Mouse (Mus musculus) stomach, embryonic 16.5 days (tissue): Measurements from ENCODE around the gene Gcm2. TPM values are rescaled to one million over a fixed set of nuclear protein-coding genes. Genes with fewer than 3 reads are reported as not detected.

ENCODE experiments used
- ATAC-seq: fragments of 200-750 bp; cut with Nextera tagmentation; 2 replicates; pipeline ENCODE4 v1.8.0; 2017; ENCODE audit warnings: moderate number of reproducible peaks, moderate TSS enrichment; ENCODE audit not compliant: insufficient read depth, low FRiP score
- H3K27ac ChIP-seq: fragments of 300-500 bp; sonication (generic); 2 replicates; pipeline ENCODE4 v1.5.1; 2014; ENCODE audit warnings: low read length
- H3K27me3 ChIP-seq: fragments of 300-500 bp; sonication (generic); 2 replicates; pipeline ENCODE4 v1.6.1; 2014; ENCODE audit warnings: low read length, control low read depth, mixed read lengths; ENCODE audit not compliant: control insufficient read depth, insufficient read depth
- H3K36me3 ChIP-seq: fragments of 300-500 bp; sonication (generic); 2 replicates; pipeline ENCODE4 v1.6.1; 2014; ENCODE audit warnings: low read length; ENCODE audit not compliant: control insufficient read depth, insufficient read depth
- H3K4me1 ChIP-seq: fragments of 300-500 bp; sonication (generic); 2 replicates; pipeline ENCODE4 v1.6.1; 2014; ENCODE audit warnings: low read length, control low read depth, mixed read lengths; ENCODE audit not compliant: control insufficient read depth, insufficient read depth
- H3K4me2 ChIP-seq: fragments of 300-500 bp; sonication (generic); 2 replicates; pipeline ENCODE4 v1.6.1; 2014; ENCODE audit warnings: low read depth, low read length, mixed read lengths
- H3K4me3 ChIP-seq: fragments of 300-500 bp; sonication (generic); replicated peaks from 2 replicates; pipeline ENCODE4 v1.5.1; 2014; ENCODE audit warnings: mild to moderate bottlenecking, low read length
- H3K9ac ChIP-seq: fragments of 300-500 bp; sonication (generic); 2 replicates; pipeline ENCODE4 v1.6.1; 2014; ENCODE audit warnings: low read length
- H3K9me3 ChIP-seq: fragments of 300-500 bp; sonication (generic); replicated peaks from 2 replicates; pipeline ENCODE4 v1.6.1; 2016; ENCODE audit warnings: low read length, control low read depth; ENCODE audit not compliant: control insufficient read depth
- WGBS: fragments of 180-500 bp; shearing (Covaris S2); extraction: QIAGEN DNeasy Blood & Tissue Kit; methylation state at CpG from one replicate; pipeline ENCODE4 v1.1.7; 2014; 5-methylcytosine and 5-hydroxymethylcytosine counted together
- polyA plus RNA-seq: library from polyadenylated mRNA; unstranded; fragments of >200 nt; fragmentation: Nextera tagmentation; extraction: Ambion mirVana; gene quantifications from 2 replicates; pipeline ENCODE4 v1.2.1, GENCODE M21; 2015

The Gcm2 gene
- polyA plus RNA-seq, 1 experiment from 2014 or later, result not detected

- Histone ChIP-seq H3K9ac (no peak overlapping the region), H3K4me3 (no peak overlapping the region), H3K9me3 (no peaks in the 10 kb centered on the region), H3K27ac (no peak overlapping the region), H3K36me3 (no peaks in the 10 kb centered on the region), H3K4me1 (no peaks in the 10 kb centered on the region), H3K27me3 (no peaks in the 10 kb centered on the region), H3K4me2 (no peak overlapping the region)
- ATAC-seq, result no peak
- 36% methylated on average over 9 of the region's 9 CpGs for WGBS
Measured at GRCm38 (mm10) chr13:41119152-41119945, 8.5 kb upstream of the Gcm2 start.

GRCm38 (mm10) chr13:41113940-41114339 is 3.1 kb upstream of the Gcm2 start, which contains the start of gene Sycp2l:
TSS of gene Sycp2l (plus strand) at chr13:41114307.
- H3K27me3 ChIP-seq, result no peaks in the 10 kb centered on the region
- H3K27ac ChIP-seq, result no peak within 1 kb of the TSS
- no peaks in the 10 kb centered on the region for H3K4me1 ChIP-seq
- H3K4me2 ChIP-seq, result peak within 1 kb of the TSS; percentile 39
- H3K9ac ChIP-seq, result no peak within 1 kb of the TSS
- WGBS, result 27% methylated on average over 14 of the region's 14 CpGs
- peak within 1 kb of the TSS; percentile 30 for H3K4me3 ChIP-seq
- no peaks in the 10 kb centered on the region for H3K36me3 ChIP-seq
- H3K9me3 ChIP-seq, result no peaks in the 10 kb centered on the region
- peak; percentile 50; the same call in 1 of the 2 replicates for ATAC-seq

- H3K4me1 ChIP-seq, result no peaks in the 10 kb centered on the region
- ATAC-seq, result no peak
- no peaks in the 10 kb centered on the region for H3K27me3 ChIP-seq
- WGBS, result 94% methylated on average over 13 of the region's 13 CpGs
- no peak overlapping the region for H3K9ac ChIP-seq
- no peak overlapping the region for H3K27ac ChIP-seq
- H3K9me3 ChIP-seq, result no peaks in the 10 kb centered on the region
- H3K36me3 ChIP-seq, result no peaks in the 10 kb centered on the region
- no peak overlapping the region for H3K4me3 ChIP-seq
- no peak overlapping the region for H3K4me2 ChIP-seq
Measured at GRCm38 (mm10) chr13:41105541-41105940, 5.3 kb downstream of the Gcm2 start.

GRCm38 (mm10) chr13:41103841-41104525 is 6.9 kb downstream of the Gcm2 start:
- Histone ChIP-seq H3K27me3 (no peaks in the 10 kb centered on the region), H3K27ac (no peak overlapping the region), H3K4me1 (no peaks in the 10 kb centered on the region), H3K4me3 (no peak overlapping the region), H3K4me2 (no peak overlapping the region), H3K9ac (no peak overlapping the region), H3K9me3 (no peaks in the 10 kb centered on the region), H3K36me3 (no peaks in the 10 kb centered on the region)
- 64% methylated on average over 12 of the region's 12 CpGs for WGBS
- no peak for ATAC-seq

- no peak overlapping the region for H3K4me3 ChIP-seq
- H3K9me3 ChIP-seq, result no peaks in the 10 kb centered on the region
- H3K36me3 ChIP-seq, result no peaks in the 10 kb centered on the region
- no peaks in the 10 kb centered on the region for H3K4me1 ChIP-seq
- H3K4me2 ChIP-seq, result no peak overlapping the region
- H3K27me3 ChIP-seq, result no peaks in the 10 kb centered on the region
- no peak overlapping the region for H3K9ac ChIP-seq
- no peak overlapping the region for H3K27ac ChIP-seq
- 94% methylated on average over 2 of the region's 2 CpGs for WGBS
- ATAC-seq, result no peak
Measured at GRCm38 (mm10) chr13:41100031-41100430, 10.8 kb downstream of the Gcm2 start.

- no peaks in the 10 kb centered on the region for H3K4me1 ChIP-seq
- H3K36me3 ChIP-seq, result no peaks in the 10 kb centered on the region
- H3K4me2 ChIP-seq, result no peak overlapping the region
- no peak overlapping the region for H3K9ac ChIP-seq
- WGBS, result 84% methylated on average over 15 of the region's 15 CpGs
- H3K27ac ChIP-seq, result no peak overlapping the region
- H3K9me3 ChIP-seq, result no peaks in the 10 kb centered on the region
- no peak for ATAC-seq
- H3K4me3 ChIP-seq, result no peak overlapping the region
- H3K27me3 ChIP-seq, result no peaks in the 10 kb centered on the region
Measured at GRCm38 (mm10) chr13:41098325-41098724, 12.5 kb downstream of the Gcm2 start.

GRCm38 (mm10) chr13:41097324-41098058 is 13.3 kb downstream of the Gcm2 start:
- H3K4me1 ChIP-seq, result no peaks in the 10 kb centered on the region
- no peaks in the 10 kb centered on the region for H3K9me3 ChIP-seq
- 46% methylated on average over 16 of the region's 16 CpGs for WGBS
- 0 out of 2 replicates have a peak overlapping the region, but pooled peaks have one; percentile 1 for H3K4me2 ChIP-seq
- no peak overlapping the region for H3K27ac ChIP-seq
- ATAC-seq, result no peak
- no peaks in the 10 kb centered on the region for H3K27me3 ChIP-seq
- H3K4me3 ChIP-seq, result no peak overlapping the region
- no peak overlapping the region for H3K9ac ChIP-seq
- H3K36me3 ChIP-seq, result no peaks in the 10 kb centered on the region

GRCm38 (mm10) chr13:41094160-41094559 is 16.7 kb downstream of the Gcm2 start:
- no peak for ATAC-seq
- Histone ChIP-seq H3K27me3 (peaks cover 8% of the 10 kb centered on the region; the same call in 1 of the 2 replicates), H3K27ac (no peak overlapping the region), H3K4me3 (no peak overlapping the region), H3K9me3 (no peaks in the 10 kb centered on the region), H3K9ac (no peak overlapping the region), H3K4me2 (no peak overlapping the region), H3K36me3 (no peaks in the 10 kb centered on the region), H3K4me1 (no peaks in the 10 kb centered on the region; the same call in 1 of the 2 replicates)
- 70% methylated on average over 10 of the region's 10 CpGs for WGBS
